Mouse (Mus musculus) skeletal muscle tissue, adult 2 months (tissue): ENCODE results near the gene Rptor.

Experiments used
- DNase-seq: peaks from one replicate; pipeline ENCODE4 v3.0.0-alpha.2; 2012; ENCODE audit warnings: low read depth, low spot score

Gene Rptor

DNA sequence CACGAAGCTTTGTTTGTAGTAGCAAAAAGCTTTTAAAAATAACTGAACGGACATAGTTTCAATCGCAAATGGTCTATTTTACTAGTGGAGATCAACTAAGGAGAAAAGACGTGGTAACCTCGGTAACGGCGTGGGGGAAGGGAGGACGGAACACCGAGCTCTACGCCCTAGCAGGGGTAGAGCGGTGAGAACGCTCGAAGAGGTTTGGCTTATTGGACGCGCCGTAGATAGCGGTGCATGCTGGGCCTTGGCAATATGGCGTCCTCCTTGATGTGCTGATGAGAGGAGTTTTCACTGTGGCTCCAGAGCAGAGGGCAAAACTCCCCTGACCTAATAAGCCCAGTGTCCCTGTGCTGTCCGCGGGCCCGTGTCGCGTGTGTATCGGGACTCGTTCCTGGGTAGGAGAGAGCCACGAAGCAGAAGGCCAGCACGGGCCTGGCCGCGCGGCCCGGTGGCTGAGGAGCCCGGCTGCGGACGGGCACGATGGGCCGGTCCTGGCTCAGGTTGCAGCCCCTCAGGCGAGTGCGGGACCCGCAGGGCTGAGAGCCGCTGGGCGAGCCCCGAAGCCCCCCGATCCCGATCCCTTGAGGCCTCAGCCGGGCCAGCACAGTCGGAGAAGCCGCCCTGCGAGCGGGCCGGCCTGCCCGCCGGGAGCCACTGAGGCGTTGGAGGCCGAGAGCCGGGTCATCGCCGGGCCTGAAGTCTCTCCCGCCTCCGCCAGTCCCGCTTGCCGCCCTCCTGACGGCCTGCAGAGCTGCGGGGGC is at the start of gene Rptor:
Gene Rptor (plus strand): TSS at position 143 of the 764 bp plus-strand sequence.
- DNase-seq: peak; percentile 95

DNA sequence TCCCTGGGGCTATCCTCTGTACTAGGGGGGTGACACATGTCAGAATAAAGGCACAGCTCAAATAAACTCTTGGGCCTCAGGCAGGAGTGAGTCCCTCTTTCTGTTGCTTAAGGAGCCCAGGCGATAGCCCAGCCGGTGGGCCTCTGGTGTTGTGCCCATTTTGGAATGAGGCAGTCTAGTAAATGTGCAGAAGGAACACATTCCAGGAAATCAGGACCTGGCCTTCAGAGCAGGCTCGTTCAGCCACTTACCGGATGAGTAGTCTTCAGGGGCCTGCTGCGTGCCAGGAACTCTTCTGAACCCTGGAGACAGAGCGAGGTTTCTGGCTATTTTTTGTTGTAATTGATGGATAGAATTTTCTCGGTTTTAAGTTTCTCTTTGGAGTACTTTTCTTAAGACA is 48.0 kb upstream of the Rptor start:
- no peak for DNase-seq

DNA sequence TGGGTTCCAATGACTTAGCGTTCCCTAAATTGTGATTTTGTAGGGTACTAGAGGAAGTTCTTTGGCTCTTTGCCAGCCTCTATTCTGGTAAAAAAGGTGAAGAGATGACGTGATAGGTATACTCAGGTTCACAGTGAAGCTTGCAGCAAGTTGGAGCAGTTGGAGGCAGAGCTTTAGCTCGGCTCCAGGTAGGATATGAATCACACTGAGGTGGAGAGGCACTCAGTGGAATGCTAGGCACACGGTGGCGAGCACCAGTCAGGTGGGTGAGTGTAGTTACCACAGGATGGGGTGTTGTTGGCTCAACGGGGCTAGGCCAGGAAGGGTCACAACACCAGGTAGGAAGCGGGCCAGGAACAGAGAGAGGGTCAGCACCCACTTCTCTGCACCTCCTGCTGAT is 47.5 kb upstream of the Rptor start:
- DNase-seq: no peak

DNA sequence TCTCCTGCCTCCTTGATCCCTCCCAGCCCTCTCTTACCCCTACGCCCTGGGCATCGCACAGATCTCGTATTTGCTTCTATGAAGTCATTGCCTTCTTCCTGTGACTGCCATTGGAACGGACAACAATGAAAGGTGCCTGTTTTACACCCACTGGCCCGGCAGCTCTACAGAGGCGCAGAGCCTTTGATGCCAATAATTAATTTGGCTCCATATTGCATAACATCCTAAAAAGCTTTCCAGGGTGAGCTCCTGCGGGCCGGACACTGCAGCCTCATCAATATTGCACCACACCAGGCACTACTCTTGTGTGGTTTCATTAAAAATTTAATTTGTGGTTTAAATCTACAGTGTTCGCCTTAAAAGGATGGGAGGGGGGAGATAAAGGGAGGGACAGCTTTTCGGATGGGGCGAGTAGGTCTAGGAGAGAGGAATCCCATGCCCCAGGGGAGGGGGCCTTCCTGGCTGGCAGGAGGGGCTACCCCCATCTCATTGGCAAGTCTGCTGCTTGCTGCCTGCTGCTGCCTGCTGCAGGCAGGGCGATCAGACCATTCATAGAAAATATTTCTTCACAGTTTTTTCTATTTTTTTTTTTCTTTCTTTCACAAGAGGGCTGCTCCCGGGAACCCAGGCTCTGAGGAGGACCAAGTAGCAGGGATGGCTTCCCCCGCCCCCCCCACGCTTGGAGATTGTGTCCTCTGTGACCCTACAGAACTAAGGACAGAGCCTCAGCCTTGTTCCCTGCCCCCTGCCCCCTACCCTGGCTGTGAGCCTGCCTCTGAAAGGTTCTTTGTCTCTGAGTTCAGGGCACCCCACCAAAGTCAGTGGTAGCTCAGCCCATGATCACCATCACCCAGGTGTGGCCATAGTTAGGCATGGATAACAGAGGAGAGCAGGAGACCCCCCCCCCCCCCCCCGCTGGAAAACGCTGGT is 44.5 kb upstream of the Rptor start:
- no peak for DNase-seq

DNA sequence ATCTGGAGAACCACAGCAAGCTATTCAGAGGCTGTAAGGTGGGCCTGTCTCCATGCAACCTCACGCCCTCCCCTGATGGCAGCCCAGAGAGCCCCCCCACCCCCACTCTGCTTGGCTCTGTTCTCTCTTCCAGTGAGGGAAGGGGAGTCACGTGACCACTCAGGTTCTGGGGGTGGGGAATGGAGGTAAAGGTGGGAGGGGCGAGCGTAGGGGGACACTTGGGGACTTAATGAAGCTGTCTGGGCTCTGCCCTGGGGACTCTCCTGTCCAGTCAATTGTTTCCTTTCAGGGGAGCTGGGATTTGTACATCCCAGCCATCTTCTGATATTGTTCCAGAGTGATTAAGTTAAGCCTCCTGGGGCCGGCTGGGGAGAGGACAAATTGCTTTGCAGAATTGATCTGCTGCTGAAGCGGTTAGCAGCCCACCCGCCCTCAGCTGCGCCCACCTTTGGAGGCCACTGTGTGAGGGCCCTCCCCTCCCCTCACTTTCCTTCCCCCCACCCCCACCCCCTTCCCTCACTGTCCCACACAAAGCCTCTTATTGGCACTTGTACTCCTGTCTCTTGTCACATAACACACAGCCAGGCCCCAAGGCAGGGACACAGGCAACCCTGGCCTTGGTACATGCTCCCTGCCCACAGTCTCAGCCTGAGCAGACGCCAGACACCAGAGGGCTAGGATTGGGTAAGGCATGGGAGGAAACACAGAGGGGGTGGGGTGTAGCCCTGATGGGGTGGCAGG is 43.7 kb upstream of the Rptor start:
- no peak for DNase-seq

DNA sequence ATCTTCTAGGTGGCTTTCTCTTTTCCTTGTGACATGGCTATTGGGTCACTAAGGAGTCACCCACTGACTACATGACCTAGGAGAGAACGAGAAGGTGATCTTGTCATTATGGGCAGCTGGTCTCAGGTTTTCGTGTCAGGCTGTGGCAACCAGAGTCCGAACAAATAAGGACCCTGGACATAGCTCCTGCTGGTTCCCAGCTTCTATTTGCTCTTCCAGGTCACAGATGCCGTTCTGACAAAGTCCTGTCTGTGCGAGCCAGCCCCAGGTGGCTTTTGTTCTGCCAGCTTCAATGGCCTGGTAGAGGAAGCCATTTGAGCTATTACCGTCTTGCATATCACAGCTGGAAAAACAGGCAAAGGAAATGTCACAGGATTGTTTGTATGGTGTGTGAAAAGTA is 40.4 kb upstream of the Rptor start:
- no peak for DNase-seq

DNA sequence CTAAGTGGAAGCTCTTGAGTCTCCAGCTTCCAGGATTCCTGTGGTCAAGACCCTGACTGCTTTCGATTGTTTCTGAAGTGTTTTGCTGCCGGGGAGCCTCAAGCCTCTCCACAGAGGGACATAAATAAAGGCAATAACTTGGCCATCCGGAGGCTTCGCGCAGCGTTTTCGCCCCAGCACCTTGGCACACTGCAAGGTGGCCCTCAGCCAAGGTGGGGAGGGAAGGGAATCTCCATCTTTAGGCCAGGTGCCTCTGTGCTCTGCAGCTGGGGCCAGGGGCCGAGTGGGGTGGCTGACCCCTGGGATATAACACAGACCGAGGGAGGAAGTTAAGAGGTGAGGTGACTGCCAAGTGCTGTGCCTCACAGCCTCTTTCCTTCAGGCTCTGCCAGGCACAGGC is 39.5 kb upstream of the Rptor start:
- DNase-seq: no peak

DNA sequence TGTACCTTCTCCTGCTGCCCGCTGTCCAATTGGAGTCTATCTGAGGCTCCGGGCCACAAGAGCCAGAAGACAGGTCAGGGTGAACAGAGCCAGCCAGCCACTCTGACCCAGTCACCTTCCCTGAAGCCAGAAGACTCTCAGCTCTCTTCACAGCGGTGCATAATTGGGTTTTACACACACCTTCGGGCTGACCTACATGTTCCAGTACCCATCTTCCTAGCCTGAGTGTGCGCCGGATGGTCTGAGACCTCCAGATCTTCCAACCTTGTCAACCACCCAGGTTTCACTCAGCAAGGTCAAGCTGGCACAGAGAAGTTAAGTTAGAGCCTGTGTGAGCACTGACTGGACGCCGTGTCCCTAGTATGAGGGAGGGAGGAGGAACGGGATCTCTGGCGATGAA is 38.3 kb upstream of the Rptor start:
- no peak for DNase-seq

DNA sequence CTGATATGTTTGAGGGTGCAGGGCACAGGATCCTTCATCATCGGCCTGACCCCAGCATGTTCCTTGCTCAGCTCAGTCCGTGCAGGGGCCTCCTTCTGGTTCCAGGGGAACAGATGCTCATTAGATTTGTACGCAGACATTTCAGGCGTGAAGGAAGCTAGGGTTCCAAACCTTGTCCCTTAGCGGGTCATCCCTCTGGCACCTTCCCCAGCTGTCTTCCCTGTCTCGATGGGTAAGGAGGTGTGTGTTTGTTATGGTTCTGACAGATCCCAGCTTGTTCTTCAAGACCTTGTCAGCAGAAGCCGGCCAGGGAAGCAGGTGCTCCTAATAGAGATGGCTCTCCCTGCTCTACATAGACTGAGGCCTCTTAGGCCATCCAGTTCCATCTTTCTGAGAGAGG is 37.7 kb upstream of the Rptor start:
- no peak for DNase-seq

DNA sequence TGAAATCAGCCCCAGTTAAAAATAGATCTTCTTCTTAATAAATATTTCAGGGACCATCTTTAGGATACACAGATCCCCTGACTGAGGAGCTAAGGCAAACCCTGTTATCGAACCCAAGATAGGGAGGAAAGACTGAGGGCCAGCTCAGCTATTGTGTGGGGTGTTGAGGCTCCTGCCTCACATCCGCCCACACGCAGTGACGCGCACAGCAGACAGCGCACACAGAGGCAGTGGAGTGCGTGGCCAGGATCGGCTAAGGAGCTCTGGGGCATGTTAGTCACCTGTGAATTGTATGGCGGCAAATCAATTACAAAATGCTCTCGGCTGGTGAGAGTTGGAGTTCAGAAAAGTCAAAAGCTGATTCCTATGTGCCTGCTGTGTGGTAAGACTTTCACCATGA is 37.0 kb upstream of the Rptor start:
- no peak for DNase-seq

DNA sequence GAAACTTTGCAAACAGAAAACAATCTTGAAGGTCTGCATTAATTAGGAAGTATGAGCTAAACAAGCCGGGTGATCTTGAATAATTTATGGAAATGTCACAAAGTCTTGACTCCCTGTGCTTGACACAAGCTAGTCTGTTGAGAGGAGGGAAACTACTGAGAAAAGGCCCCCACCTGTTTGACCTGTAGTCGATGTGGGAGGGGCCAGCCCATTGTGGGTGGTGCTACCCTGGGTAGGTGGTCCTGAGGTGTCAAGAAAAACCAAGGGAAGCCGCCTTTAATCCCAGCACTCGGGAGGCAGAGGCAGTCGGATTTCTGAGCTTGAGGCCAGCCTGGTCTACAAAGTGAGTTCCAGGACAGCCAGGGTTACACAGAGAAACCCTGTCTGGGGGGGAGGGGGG is 36.5 kb upstream of the Rptor start:
- DNase-seq: no peak

DNA sequence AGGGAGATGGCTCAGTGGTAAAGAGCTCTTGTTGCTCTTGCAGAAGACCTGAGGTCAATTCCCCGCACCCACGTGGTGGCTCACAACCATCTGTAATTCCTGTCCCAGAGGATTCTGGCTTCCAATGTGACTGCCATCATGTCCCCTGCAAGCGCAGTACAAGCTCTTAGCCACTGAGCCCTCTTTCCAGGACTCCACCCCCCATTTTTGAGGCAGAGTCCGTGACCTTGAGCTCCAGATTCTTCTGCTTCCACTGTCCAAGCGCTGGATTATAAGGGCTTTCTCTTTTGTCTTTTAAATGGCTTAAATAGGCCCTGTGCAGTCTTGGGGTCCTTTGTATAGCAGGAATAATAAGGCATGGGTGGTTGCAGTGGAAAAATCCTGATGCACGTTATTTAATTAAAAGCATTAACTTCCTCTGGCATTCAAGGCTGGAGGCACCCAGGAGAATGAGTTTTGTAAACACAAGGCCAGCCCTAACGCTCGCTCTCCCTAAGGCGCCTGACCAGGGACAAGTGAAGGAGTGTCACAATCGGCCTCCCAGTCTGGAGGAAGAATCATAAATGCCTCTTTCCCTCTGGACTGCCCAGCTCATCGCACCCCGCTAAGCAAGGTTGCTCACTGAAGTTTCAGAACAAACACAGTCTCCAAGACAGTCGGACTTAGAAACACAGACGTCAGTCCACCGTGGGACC is 30.2 kb upstream of the Rptor start:
- DNase-seq: no peak

DNA sequence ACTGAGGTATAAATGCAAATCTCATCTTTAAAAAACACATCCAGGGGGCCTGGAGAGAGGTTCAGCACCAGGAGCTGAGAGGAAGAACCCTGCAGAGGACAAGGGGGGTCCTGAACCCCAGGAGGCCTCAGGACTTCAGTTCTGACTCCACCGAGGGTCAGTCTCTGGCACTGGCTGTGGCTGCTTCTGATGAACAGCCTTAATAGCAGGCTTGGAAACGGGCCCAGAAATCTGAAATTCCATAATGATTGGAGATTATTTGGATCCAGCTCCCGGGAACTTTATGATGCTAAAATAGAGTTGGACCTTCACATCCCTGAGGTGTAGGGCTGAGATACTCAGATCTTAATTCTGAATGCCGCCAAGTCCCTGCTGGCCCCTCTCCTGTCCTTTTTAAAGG is 25.9 kb upstream of the Rptor start:
- DNase-seq: no peak

DNA sequence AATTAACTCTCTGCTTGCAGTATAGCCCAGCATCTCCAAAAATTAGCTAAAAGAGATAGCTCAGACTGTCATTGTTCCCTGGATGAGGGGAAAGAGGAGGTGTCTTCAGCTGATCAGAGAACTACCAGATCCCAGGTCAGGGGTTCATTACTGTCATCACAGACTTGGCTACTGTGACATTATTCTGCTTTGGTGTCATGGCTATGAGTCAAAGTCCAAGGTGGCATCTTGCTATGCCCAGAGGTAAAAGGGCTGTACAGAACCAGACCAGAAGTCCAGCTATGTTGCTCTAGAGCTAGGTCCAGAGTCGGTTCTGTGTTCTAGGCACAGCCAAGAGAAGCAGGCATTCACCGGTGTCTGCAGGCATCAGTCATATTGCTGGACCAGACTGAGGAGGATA is 25.0 kb upstream of the Rptor start:
- DNase-seq: no peak

DNA sequence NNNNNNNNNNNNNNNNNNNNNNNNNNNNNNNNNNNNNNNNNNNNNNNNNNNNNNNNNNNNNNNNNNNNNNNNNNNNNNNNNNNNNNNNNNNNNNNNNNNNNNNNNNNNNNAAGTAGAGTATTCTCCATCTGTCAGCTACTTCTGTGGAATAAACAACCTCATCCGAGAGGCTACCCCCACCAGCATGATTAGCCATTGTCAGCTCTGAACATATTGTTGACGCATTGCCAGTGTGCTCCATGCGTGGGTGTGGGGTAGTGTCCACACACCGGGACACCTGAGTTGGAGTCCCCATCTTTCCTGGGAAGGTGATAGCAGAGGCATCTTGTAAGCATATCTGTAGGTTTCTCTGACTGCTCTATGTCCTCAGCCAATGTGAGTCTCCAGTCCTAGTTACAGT is 16.2 kb upstream of the Rptor start:
- no peak for DNase-seq

DNA sequence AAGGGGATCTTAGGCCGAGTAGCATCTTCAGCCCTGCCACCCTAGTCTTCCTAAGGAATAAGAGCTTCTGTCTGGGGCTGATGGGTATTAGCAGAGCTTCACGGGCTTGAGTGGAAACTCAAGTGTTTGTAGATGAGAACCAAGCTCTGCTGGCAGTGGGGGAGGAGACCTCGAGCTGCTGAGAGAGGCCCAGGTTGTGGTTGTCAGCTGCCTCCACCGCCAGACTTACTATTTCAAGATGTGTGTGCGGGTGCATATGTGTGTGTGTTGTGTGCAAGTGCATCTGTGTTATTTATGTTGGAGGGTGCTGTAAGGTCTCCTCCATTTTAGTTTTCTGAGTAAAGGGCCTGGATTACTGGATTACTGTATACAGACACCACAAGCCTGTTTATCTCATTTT is 15.6 kb upstream of the Rptor start:
- DNase-seq: no peak

DNA sequence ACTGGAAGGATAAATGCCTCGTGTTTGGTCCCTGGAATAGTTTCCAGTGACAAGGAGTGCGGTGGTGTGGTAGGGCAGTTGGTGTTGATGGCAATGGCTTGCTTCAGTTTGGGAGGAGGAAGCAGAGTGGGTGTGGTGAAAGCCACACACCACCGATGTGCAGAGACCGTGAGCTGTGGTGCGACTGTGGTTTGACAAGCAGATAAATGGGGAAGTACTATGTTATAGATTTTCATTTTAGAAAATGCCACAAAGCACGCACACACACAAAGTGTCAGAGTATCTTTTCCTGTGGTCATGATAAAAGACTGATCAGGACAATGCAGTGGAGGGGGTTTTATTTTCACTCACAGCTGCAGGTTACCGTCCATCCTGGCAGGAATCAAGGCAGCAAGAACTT is 13.5 kb upstream of the Rptor start:
- peak; percentile 3 for DNase-seq

DNA sequence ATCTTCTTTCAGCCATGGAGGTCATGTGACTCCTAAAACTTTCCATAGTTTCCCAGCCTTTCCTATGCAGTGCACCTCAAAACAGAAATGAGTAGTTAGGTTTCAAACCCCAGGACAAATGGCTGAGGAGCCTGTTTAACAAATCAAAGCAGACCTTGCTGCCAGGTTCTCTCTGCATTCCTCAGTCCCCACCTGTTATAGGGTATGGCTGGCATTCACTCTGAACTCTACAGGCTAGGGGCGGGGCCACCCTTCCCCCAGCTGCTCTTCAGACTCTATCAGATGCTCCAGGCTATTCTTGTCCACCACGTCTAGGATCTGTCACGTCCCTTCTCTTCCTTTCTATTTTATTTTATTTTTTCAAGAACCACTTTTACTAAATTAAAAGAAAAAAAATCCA is 8.7 kb upstream of the Rptor start:
- DNase-seq: no peak

DNA sequence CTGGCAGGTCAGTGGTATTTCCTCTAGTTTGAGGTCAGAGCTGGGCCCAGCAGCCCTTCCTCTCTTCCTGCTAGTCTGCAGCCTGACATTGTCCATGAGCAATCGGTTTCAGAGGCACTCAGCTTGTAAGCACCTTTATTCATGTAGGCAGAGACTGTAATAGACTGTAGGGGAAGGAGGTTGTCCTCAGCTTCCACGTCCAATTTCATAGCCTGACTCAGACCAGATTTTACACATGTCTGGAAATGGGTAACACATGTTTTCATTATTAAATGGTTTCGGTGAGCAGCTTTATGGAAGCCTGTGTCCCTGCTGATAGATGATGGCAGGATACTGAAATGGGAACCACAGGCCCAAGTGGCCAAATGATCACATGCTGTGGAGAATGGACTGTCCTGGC is 3.8 kb upstream of the Rptor start:
- DNase-seq: no peak

DNA sequence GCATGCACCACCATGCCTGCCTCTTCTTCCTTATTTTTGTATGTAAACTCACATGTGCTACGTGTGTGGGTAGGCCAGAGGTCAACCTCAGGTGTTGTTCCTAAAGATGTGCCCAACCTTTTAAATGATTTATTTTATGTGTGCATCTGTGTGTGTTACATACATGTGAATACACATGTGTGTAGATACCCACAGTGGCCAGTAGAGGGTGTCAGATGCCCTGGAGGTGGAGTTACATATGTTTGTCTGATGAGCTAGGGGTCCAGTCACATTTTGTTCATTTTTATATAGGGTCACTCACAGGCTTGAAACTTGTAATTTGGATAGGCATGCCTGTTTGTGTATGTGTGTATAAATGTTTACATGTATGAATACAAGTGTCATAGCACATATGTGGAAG is 2.4 kb upstream of the Rptor start:
- no peak for DNase-seq

DNA sequence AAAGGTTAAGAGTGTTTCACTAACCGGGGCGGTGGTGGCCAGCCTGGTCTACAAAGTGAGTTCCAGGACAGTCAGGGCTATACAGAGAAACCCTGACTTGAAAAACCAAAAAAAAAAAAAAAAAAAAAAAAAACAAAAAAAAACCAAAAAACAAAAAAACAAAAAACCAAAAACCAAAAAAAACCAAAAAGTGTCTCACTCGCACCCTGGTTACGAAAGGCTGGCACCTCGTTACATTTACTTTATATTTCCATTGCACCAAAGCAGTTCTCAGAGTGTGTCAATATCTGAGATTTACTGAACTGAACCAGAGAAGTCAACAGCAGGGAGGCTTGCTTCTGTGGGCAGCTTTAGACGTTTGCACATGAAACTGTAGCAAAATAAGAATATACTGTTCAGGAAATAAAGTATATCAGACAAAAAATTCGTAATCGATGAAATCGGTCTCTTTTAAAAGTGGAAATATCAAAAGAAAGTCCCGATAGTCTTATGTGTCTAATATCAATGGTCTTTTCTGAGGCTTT is 466 bp upstream of the Rptor start:
- no peak for DNase-seq

DNA sequence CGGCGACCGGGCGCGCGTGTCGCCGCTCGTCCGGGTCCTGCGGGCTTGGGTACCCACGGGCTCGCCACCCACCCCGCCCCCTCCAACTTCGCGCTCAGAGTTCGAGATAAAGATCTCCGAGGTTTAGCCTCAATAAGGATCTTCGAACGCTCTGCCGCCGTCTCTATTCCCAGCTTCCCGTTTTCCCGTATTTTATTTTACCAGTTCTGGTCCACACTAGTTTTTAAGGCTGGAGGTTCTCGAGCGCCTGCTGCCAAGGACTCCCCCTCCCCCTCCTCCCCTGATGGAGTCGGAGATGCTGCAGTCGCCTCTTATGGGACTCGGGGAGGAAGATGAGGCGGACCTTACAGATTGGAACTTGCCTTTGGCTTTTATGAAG is 811 bp downstream of the Rptor start:
- DNase-seq: no peak
